ENCODE assay signal across 21 mouse cellular contexts in the genomic region with DNA sequence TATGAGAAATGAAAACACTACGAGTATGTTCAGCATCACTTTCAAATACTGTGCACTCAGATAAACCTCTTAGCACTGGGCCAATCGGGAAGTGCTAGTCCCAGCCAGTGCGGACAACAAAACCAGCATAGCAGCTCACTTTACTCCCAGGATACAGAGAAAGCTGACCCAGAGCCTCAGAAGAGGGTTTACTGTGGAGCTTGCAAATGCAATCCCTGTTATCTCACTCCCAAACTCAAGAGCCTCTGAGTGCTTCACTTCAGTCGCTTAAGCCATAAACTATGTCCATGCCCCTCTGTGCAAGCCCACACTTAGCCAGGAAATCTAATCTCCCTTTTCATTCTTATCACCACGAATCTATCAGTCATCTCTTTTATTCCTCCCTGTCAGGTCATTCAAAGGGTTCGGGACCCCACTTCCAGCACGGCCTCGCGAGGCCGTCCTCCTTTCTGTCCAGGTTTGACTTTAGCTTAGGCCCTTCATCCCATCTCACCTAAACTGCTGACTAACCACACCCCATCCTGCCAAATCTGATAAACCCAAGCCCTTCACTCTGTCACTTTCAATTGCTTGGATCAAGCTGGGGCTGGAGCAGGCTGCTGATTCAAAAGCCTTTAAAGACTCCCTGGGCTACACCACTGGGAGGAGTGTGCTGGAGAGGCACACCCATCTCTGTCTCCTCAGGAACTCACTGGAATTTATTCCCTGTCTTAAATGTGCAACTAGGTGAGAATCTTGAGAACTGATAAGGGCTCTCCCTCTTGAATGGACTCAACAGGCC. TPM values are rescaled to one million over a fixed set of nuclear protein-coding genes. Genes with fewer than 3 reads are reported as not detected.
DNase-seq lines count a peak whose midpoint lies in the region; ATAC-seq lines count a peak whose summit lies in the region.
"Had no signal": no experiment of that assay in that cellular context is flagged by ENCODE, and none has a peak within 500 bp of the region (broad histone marks: within the 10 kb centered on the region; RNA-seq: fewer than 3 reads in every experiment).

No protein-coding gene starts in this region.

- no peak for ATAC-seq in kidney, embryonic 14.5 days (ENCODE audit: low FRiP score, low TSS enrichment)
- no peak for ATAC-seq in midbrain, embryonic 14.5 days (ENCODE audit: low FRiP score, low TSS enrichment)
- ATAC-seq: forebrain, embryonic 15.5 days; liver, embryonic 12.5 days had no signal

- no peaks in the 10 kb centered on the region for H3K27me3 ChIP-seq in kidney, embryonic 14.5 days (ENCODE audit: control insufficient read depth, insufficient read depth, low read length)
- H3K27me3 ChIP-seq in midbrain, embryonic 14.5 days (ENCODE audit: control insufficient read depth, insufficient read depth, low read length) = no peaks in the 10 kb centered on the region
- H3K27me3 ChIP-seq: embryonic facial prominence, embryonic 12.5 days; forebrain, embryonic 15.5 days; liver, embryonic 12.5 days; neural tube, embryonic 12.5 days had no signal

- no peak overlapping the region for H3K4me3 ChIP-seq in kidney, embryonic 14.5 days (ENCODE audit: low read length)
- no peak overlapping the region for H3K4me3 ChIP-seq in midbrain, embryonic 14.5 days (replicated peaks; ENCODE audit: low read depth, low read length)
- H3K4me3 ChIP-seq: embryonic facial prominence, embryonic 12.5 days; erythroblast, embryonic 14.5 days; forebrain, embryonic 15.5 days; liver, embryonic 12.5 days; neural tube, embryonic 12.5 days had no signal

- WGBS in kidney, embryonic 14.5 days = 24% methylated on average over 10 of the region's 10 CpGs
- WGBS in midbrain, embryonic 14.5 days = 49% methylated on average over 10 of the region's 10 CpGs

- H3K9me3 ChIP-seq in kidney, embryonic 14.5 days (ENCODE audit: control insufficient read depth, low read length) = no peaks in the 10 kb centered on the region
- H3K9me3 ChIP-seq in midbrain, embryonic 14.5 days (ENCODE audit: control insufficient read depth, low read length) = no peaks in the 10 kb centered on the region
- H3K9me3 ChIP-seq: embryonic facial prominence, embryonic 12.5 days; forebrain, embryonic 15.5 days; G1E; liver, embryonic 12.5 days; neural tube, embryonic 12.5 days had no signal

- H3K4me1 ChIP-seq in kidney, embryonic 14.5 days (ENCODE audit: control insufficient read depth, insufficient read depth, low read length) = peaks cover 35% of the 10 kb centered on the region
- H3K4me1 ChIP-seq in midbrain, embryonic 14.5 days (ENCODE audit: control insufficient read depth, insufficient read depth, low read length) = no peaks in the 10 kb centered on the region

- H3K27ac ChIP-seq in kidney, embryonic 14.5 days (ENCODE audit: low read depth, low read length) = 0 out of 2 replicates have a peak overlapping the region, but pooled peaks have one; percentile 11
- H3K27ac ChIP-seq in midbrain, embryonic 14.5 days (replicated peaks; ENCODE audit: low read depth, low read length) = no peak overlapping the region
- H3K27ac ChIP-seq: embryonic facial prominence, embryonic 12.5 days; forebrain, embryonic 15.5 days; liver, embryonic 12.5 days; macrophage; neural tube, embryonic 12.5 days had no signal

- no peaks in the 10 kb centered on the region for H3K36me3 ChIP-seq in kidney, embryonic 14.5 days (ENCODE audit: control insufficient read depth, insufficient read depth, low read length)
- no peaks in the 10 kb centered on the region for H3K36me3 ChIP-seq in midbrain, embryonic 14.5 days (ENCODE audit: control insufficient read depth, insufficient read depth, low read length)
- H3K36me3 ChIP-seq: forebrain, embryonic 15.5 days; G1E; liver, embryonic 12.5 days; neural tube, embryonic 12.5 days had no signal

- H3K9ac ChIP-seq in kidney, embryonic 14.5 days (ENCODE audit: low read depth, low read length) = no peak overlapping the region
- no peak overlapping the region for H3K9ac ChIP-seq in midbrain, embryonic 14.5 days (replicated peaks; ENCODE audit: low read length)
- H3K9ac ChIP-seq: embryonic facial prominence, embryonic 12.5 days; forebrain, embryonic 15.5 days; liver, embryonic 12.5 days; neural tube, embryonic 12.5 days had no signal

- no peak for DNase-seq in kidney, postnatal 25 days
- DNase-seq in urinary bladder, postnatal 14 days (ENCODE audit: low spot score) = peak; percentile 19
- no peak for DNase-seq in urinary bladder, adult 2 months (ENCODE audit: low spot score)
- DNase-seq in ZHBTc4 (ENCODE audit: low read depth, low spot score) = peak; percentile 87
- peak; percentile 56 for DNase-seq in lung, postnatal 36 days
- DNase-seq in midbrain, embryonic 14.5 days = no peak
- no peak for DNase-seq in retina, postnatal 1 day
- DNase-seq: cerebellum, adult 9-10 months; gastrocnemius, postnatal 14 days; kidney, adult 9 months; right cerebral cortex, adult 18-20 months; thymus, postnatal 25 days had no signal

- no peak overlapping the region for H3K4me2 ChIP-seq in kidney, embryonic 14.5 days (replicated peaks; ENCODE audit: low read depth, low read length)
- H3K4me2 ChIP-seq in midbrain, embryonic 14.5 days (ENCODE audit: low read length) = no peak overlapping the region
- H3K4me2 ChIP-seq: embryonic facial prominence, embryonic 12.5 days; forebrain, embryonic 15.5 days; liver, embryonic 12.5 days; midbrain, embryonic 11.5 days; neural tube, embryonic 12.5 days had no signal

RNA-seq across cellular contexts. Expression of a gene that starts 46.1 kb away (rescaled TPM):
- 48.0 and 75.0 TPM in 2 replicates for polyA plus RNA-seq in kidney, embryonic 14.5 days (2014; fragmentation: Nextera tagmentation; extraction: Ambion mirVana)
- 20.0 and 28.6 TPM in 2 replicates for polyA plus RNA-seq in urinary bladder, adult 2 months (2012; rRNA removed)
- polyA plus RNA-seq in midbrain, embryonic 14.5 days (2014; fragmentation: Nextera tagmentation; extraction: Ambion mirVana) = 10.5 and 20.5 TPM in 2 replicates
- polyA plus RNA-seq: erythroblast, embryonic 14.5 days; G1E had no signal

Comparison
In these comparisons a context has a peak if more than half of its experiments do, and no peak if none do; other contexts are left out.
1. DNase-seq: peak in urinary bladder, postnatal 14 days (single experiment), ZHBTc4 (single experiment) and lung, postnatal 36 days (single experiment); none in kidney, postnatal 25 days (0 of 2), urinary bladder, adult 2 months (single experiment), midbrain, embryonic 14.5 days (single experiment) and retina, postnatal 1 day (single experiment).